Mouse (Mus musculus): ENCODE measurements around the gene Hk2. TPM values are rescaled to one million over a fixed set of nuclear protein-coding genes. Genes with fewer than 3 reads are reported as not detected.

The Hk2 gene
- polyA plus RNA-seq, 1 experiment from 2014 or later = 11.1 TPM

- Histone ChIP-seq H3K36me3 (no peaks in the 10 kb centered on the region), H3K4me1 (no peaks in the 10 kb centered on the region)
- ATAC-seq = no peak
Observed at GRCm38 (mm10) chr6:82783906-82784305, 9.7 kb upstream of the Hk2 start.

GRCm38 (mm10) chr6:82780802-82781393, 6.6 kb upstream of the Hk2 start:
- Histone ChIP-seq H3K36me3 (no peaks in the 10 kb centered on the region), H3K4me2 (no peak overlapping the region), H3K9me3 (replicated peaks) (no peaks in the 10 kb centered on the region), H3K9ac (no peak overlapping the region), H3K4me3 (no peak overlapping the region), H3K27me3 (replicated peaks) (peaks cover 16% of the 10 kb centered on the region), H3K4me1 (peaks cover 2% of the 10 kb centered on the region; the same call in 1 of the 2 replicates), H3K27ac (no peak overlapping the region)
- no peak for ATAC-seq
- WGBS (ENCODE audit: insufficient replicate concordance) = 53% methylated on average over 8 of the region's 8 CpGs

More at GRCm38 (mm10) chr6:82783906-82784305, 9.7 kb upstream of the Hk2 start:
- WGBS (ENCODE audit: insufficient replicate concordance) = 72% methylated on average over 4 of the region's 4 CpGs
- Histone ChIP-seq H3K9me3 (replicated peaks) (no peaks in the 10 kb centered on the region), H3K4me2 (no peak overlapping the region), H3K27me3 (replicated peaks) (0 out of 2 replicates have a peak, but pooled peaks cover 4% of the 10 kb centered on the region), H3K27ac (no peak overlapping the region), H3K9ac (no peak overlapping the region), H3K4me3 (no peak overlapping the region)

- Histone ChIP-seq H3K9me3 (replicated peaks) (no peaks in the 10 kb centered on the region), H3K4me1 (peaks cover 3% of the 10 kb centered on the region), H3K9ac (no peak overlapping the region), H3K4me2 (no peak overlapping the region), H3K27me3 (replicated peaks) (peaks cover 21% of the 10 kb centered on the region), H3K36me3 (no peaks in the 10 kb centered on the region), H3K27ac (no peak overlapping the region), H3K4me3 (no peak overlapping the region)
- 38% methylated on average over 4 of the region's 4 CpGs for WGBS (ENCODE audit: insufficient replicate concordance)
- no peak for ATAC-seq
Observed at GRCm38 (mm10) chr6:82780369-82780768, 6.1 kb upstream of the Hk2 start.

GRCm38 (mm10) chr6:82777124-82777654, 2.9 kb upstream of the Hk2 start:
- no peaks in the 10 kb centered on the region for H3K9me3 ChIP-seq (replicated peaks)
- peaks cover 29% of the 10 kb centered on the region for H3K4me1 ChIP-seq
- H3K4me3 ChIP-seq = no peak overlapping the region
- no peaks in the 10 kb centered on the region for H3K36me3 ChIP-seq
- peaks cover 26% of the 10 kb centered on the region for H3K27me3 ChIP-seq (replicated peaks)
- 46% methylated on average over 4 of the region's 4 CpGs for WGBS (ENCODE audit: insufficient replicate concordance)
- H3K4me2 ChIP-seq = no peak overlapping the region
- H3K27ac ChIP-seq = no peak overlapping the region
- ATAC-seq = no peak
- no peak overlapping the region for H3K9ac ChIP-seq

- Histone ChIP-seq H3K27ac (no peak overlapping the region), H3K4me3 (no peak overlapping the region), H3K36me3 (no peaks in the 10 kb centered on the region), H3K4me1 (peaks cover 47% of the 10 kb centered on the region), H3K9ac (no peak overlapping the region), H3K4me2 (no peak overlapping the region), H3K27me3 (replicated peaks) (peaks cover 23% of the 10 kb centered on the region), H3K9me3 (replicated peaks) (no peaks in the 10 kb centered on the region)
- no peak for ATAC-seq
- WGBS (ENCODE audit: insufficient replicate concordance) = 59% methylated on average over 6 of the region's 6 CpGs
Observed at GRCm38 (mm10) chr6:82775386-82775785, 1.1 kb upstream of the Hk2 start.

GRCm38 (mm10) chr6:82773261-82774131, 758 bp downstream of the Hk2 start:
- H3K4me1 ChIP-seq = peaks cover 65% of the 10 kb centered on the region
- peak; percentile 11; the same call in 1 of the 2 replicates for ATAC-seq
- WGBS (ENCODE audit: insufficient replicate concordance) = under 1% methylated on average over 68 of the region's 68 CpGs

GRCm38 (mm10) chr6:82772451-82773101, 1.7 kb downstream of the Hk2 start:
- H3K27ac ChIP-seq = peak overlapping the region; percentile 73
- peak overlapping the region; percentile 73 for H3K9ac ChIP-seq
- peak overlapping the region; percentile 65 for H3K4me3 ChIP-seq
- H3K27me3 ChIP-seq (replicated peaks) = peaks cover 12% of the 10 kb centered on the region
- no peak for ATAC-seq
- H3K9me3 ChIP-seq (replicated peaks) = no peaks in the 10 kb centered on the region
- WGBS (ENCODE audit: insufficient replicate concordance) = under 1% methylated on average over 19 of the region's 19 CpGs
- no peaks in the 10 kb centered on the region for H3K36me3 ChIP-seq
- H3K4me1 ChIP-seq = peaks cover 74% of the 10 kb centered on the region
- peak overlapping the region; percentile 96 for H3K4me2 ChIP-seq

More at GRCm38 (mm10) chr6:82773261-82774131, 758 bp downstream of the Hk2 start:
- H3K27me3 ChIP-seq (replicated peaks) = peaks cover 19% of the 10 kb centered on the region
- H3K9ac ChIP-seq = peak overlapping the region; percentile 73
- H3K9me3 ChIP-seq (replicated peaks) = no peaks in the 10 kb centered on the region
- peak overlapping the region; percentile 65 for H3K4me3 ChIP-seq
- peak overlapping the region; percentile 73 for H3K27ac ChIP-seq
- H3K36me3 ChIP-seq = no peaks in the 10 kb centered on the region
- peak overlapping the region; percentile 96 for H3K4me2 ChIP-seq

GRCm38 (mm10) chr6:82771981-82772409, 2.3 kb downstream of the Hk2 start:
- Histone ChIP-seq H3K36me3 (no peaks in the 10 kb centered on the region), H3K9ac (peak overlapping the region; percentile 73), H3K27me3 (replicated peaks) (peaks cover 11% of the 10 kb centered on the region), H3K4me2 (peak overlapping the region; percentile 96), H3K4me1 (peaks cover 77% of the 10 kb centered on the region), H3K9me3 (replicated peaks) (no peaks in the 10 kb centered on the region), H3K4me3 (peak overlapping the region; percentile 65), H3K27ac (no peak overlapping the region)
- WGBS (ENCODE audit: insufficient replicate concordance) = 3% methylated on average over 10 of the region's 10 CpGs
- no peak for ATAC-seq

GRCm38 (mm10) chr6:82771059-82771458, 3.2 kb downstream of the Hk2 start:
- Histone ChIP-seq H3K36me3 (peaks cover 3% of the 10 kb centered on the region; the same call in 1 of the 2 replicates), H3K27ac (no peak overlapping the region), H3K27me3 (replicated peaks) (peaks cover 11% of the 10 kb centered on the region), H3K4me3 (no peak overlapping the region; the same call in 1 of the 2 replicates), H3K4me2 (peak overlapping the region; percentile 96), H3K9ac (no peak overlapping the region), H3K4me1 (peaks cover 85% of the 10 kb centered on the region), H3K9me3 (replicated peaks) (no peaks in the 10 kb centered on the region)
- no peak for ATAC-seq
- 44% methylated on average over 9 of the region's 9 CpGs for WGBS (ENCODE audit: insufficient replicate concordance)

GRCm38 (mm10) chr6:82770286-82770685, 4.0 kb downstream of the Hk2 start:
- H3K4me1 ChIP-seq = peaks cover 90% of the 10 kb centered on the region
- no peak overlapping the region for H3K9ac ChIP-seq
- peaks cover 4% of the 10 kb centered on the region; the same call in 1 of the 2 replicates for H3K27me3 ChIP-seq (replicated peaks)
- no peak overlapping the region for H3K27ac ChIP-seq
- H3K4me3 ChIP-seq = no peak overlapping the region
- ATAC-seq = no peak
- 46% methylated on average over 3 of the region's 3 CpGs for WGBS (ENCODE audit: insufficient replicate concordance)
- H3K36me3 ChIP-seq = peaks cover 3% of the 10 kb centered on the region; the same call in 1 of the 2 replicates
- peak overlapping the region; percentile 96; the same call in 1 of the 2 replicates for H3K4me2 ChIP-seq
- no peaks in the 10 kb centered on the region for H3K9me3 ChIP-seq (replicated peaks)

GRCm38 (mm10) chr6:82769704-82770103, 4.5 kb downstream of the Hk2 start:
- Histone ChIP-seq H3K4me3 (no peak overlapping the region), H3K27me3 (replicated peaks) (no peaks in the 10 kb centered on the region), H3K4me2 (no peak overlapping the region), H3K4me1 (peaks cover 90% of the 10 kb centered on the region), H3K9me3 (replicated peaks) (no peaks in the 10 kb centered on the region), H3K9ac (no peak overlapping the region), H3K27ac (no peak overlapping the region), H3K36me3 (peaks cover 3% of the 10 kb centered on the region; the same call in 1 of the 2 replicates)
- no peak for ATAC-seq
- WGBS (ENCODE audit: insufficient replicate concordance) = 57% methylated on average over 5 of the region's 5 CpGs
